Comparison of ENCODE assay signal across 8 mouse cellular contexts in genomic region chrY:1285735-1286134, GRCm38 (mm10). TPM values are rescaled to one million over a fixed set of nuclear protein-coding genes. Genes with fewer than 3 reads are reported as not detected.
DNase-seq lines count a peak whose midpoint lies in the region; ATAC-seq and TF ChIP-seq lines count a peak whose summit lies in the region.

No protein-coding gene starts in this region.

- peak overlapping the region; percentile 75 for H3K27ac ChIP-seq in heart, embryonic 13.5 days (replicated peaks)
- no peak overlapping the region for H3K27ac ChIP-seq in limb, embryonic 10.5 days
- no peak overlapping the region for H3K27ac ChIP-seq in midbrain, embryonic 11.5 days (ENCODE audit: low read depth, low read length)
- H3K27ac ChIP-seq in stomach, postnatal 0 days (replicated peaks): peak overlapping the region; percentile 74; the same call in 1 of the 2 replicates

- H3K27me3 ChIP-seq in heart, embryonic 13.5 days (replicated peaks): no peaks in the 10 kb centered on the region
- H3K27me3 ChIP-seq in limb, embryonic 10.5 days (ENCODE audit: low read depth, poor library complexity, severe bottlenecking): no peaks in the 10 kb centered on the region
- no peaks in the 10 kb centered on the region for H3K27me3 ChIP-seq in midbrain, embryonic 11.5 days (ENCODE audit: control insufficient read depth, insufficient read depth, low read length)
- H3K27me3 ChIP-seq in stomach, postnatal 0 days (ENCODE audit: control insufficient read depth, insufficient read depth, low read length): no peaks in the 10 kb centered on the region

- H3K4me2 ChIP-seq in heart, embryonic 13.5 days: peak overlapping the region; percentile 56
- H3K4me2 ChIP-seq in midbrain, embryonic 11.5 days: peak overlapping the region; percentile 35
- H3K4me2 ChIP-seq in stomach, postnatal 0 days (replicated peaks; ENCODE audit: low read depth): no peak overlapping the region; the same call in 1 of the 2 replicates

- no peaks in the 10 kb centered on the region for H3K9me3 ChIP-seq in heart, embryonic 13.5 days
- H3K9me3 ChIP-seq in limb, embryonic 10.5 days (replicated peaks): no peaks in the 10 kb centered on the region
- H3K9me3 ChIP-seq in midbrain, embryonic 11.5 days (ENCODE audit: control insufficient read depth, low read length): no peaks in the 10 kb centered on the region
- no peaks in the 10 kb centered on the region for H3K9me3 ChIP-seq in stomach, postnatal 0 days (ENCODE audit: control insufficient read depth, low read length)

- no peak for TF ChIP-seq CTCF in stomach, postnatal 0 days (IDR thresholded peaks at IDR 0.05; ENCODE audit: low read depth)

- H3K9ac ChIP-seq in heart, embryonic 13.5 days: peak overlapping the region; percentile 75
- H3K9ac ChIP-seq in midbrain, embryonic 11.5 days (ENCODE audit: low read length): peak overlapping the region; percentile 48; the same call in 1 of the 2 replicates
- H3K9ac ChIP-seq in stomach, postnatal 0 days (ENCODE audit: low read length): peak overlapping the region; percentile 47; the same call in 1 of the 2 replicates

- WGBS in heart, embryonic 13.5 days: 6% methylated on average over 11 of the region's 12 CpGs
- 8% methylated on average over 11 of the region's 12 CpGs for WGBS in limb, embryonic 10.5 days
- WGBS in midbrain, embryonic 11.5 days: 5% methylated on average over 11 of the region's 12 CpGs
- 8% methylated on average over 5 of the region's 12 CpGs for WGBS in stomach, postnatal 0 days

- H3K4me3 ChIP-seq in heart, embryonic 13.5 days: peak overlapping the region; percentile 52
- H3K4me3 ChIP-seq in limb, embryonic 10.5 days: peak overlapping the region; percentile 40
- peak overlapping the region; percentile 38 for H3K4me3 ChIP-seq in midbrain, embryonic 11.5 days (ENCODE audit: low read depth, low read length)
- peak overlapping the region; percentile 40 for H3K4me3 ChIP-seq in stomach, postnatal 0 days (ENCODE audit: low read depth, low read length)

- ATAC-seq in heart, embryonic 13.5 days (ENCODE audit: extremely low read depth, insufficient number of reproducible peaks, low FRiP score, low TSS enrichment): no peak
- peak; percentile 48; the same call in 1 of the 2 replicates for ATAC-seq in midbrain, embryonic 11.5 days (ENCODE audit: low FRiP score)
- no peak for ATAC-seq in stomach, postnatal 0 days (ENCODE audit: low FRiP score, low TSS enrichment)

- no peaks in the 10 kb centered on the region for H3K4me1 ChIP-seq in heart, embryonic 13.5 days
- H3K4me1 ChIP-seq in limb, embryonic 10.5 days: no peaks in the 10 kb centered on the region
- no peaks in the 10 kb centered on the region for H3K4me1 ChIP-seq in midbrain, embryonic 11.5 days (ENCODE audit: control insufficient read depth, insufficient read depth, low read length)
- no peaks in the 10 kb centered on the region for H3K4me1 ChIP-seq in stomach, postnatal 0 days (replicated peaks; ENCODE audit: control insufficient read depth, insufficient read depth)

- H3K36me3 ChIP-seq in heart, embryonic 13.5 days: no peaks in the 10 kb centered on the region
- H3K36me3 ChIP-seq in limb, embryonic 10.5 days: no peaks in the 10 kb centered on the region
- no peaks in the 10 kb centered on the region for H3K36me3 ChIP-seq in midbrain, embryonic 11.5 days (ENCODE audit: control insufficient read depth, insufficient read depth, low read length)
- no peaks in the 10 kb centered on the region for H3K36me3 ChIP-seq in stomach, postnatal 0 days (ENCODE audit: control insufficient read depth, insufficient read depth, low read length)

- peak; percentile 6 for DNase-seq in right cerebral cortex, adult 18-20 months
- no peak for DNase-seq in right cerebral cortex, postnatal 36 days (ENCODE audit: low spot score in 2 of 2)
- peak; percentile 19 for DNase-seq in embryo, embryonic 10.5 days (ENCODE audit: low spot score)
- DNase-seq in limb, embryonic 10.5 days (ENCODE audit: low spot score): peak; percentile 28
- peak; percentile 83 for DNase-seq in midbrain, embryonic 11.5 days (ENCODE audit: low spot score, missing footprints)
- DNase-seq in stomach, postnatal 0 days (ENCODE audit: low spot score): peak; percentile 24
- DNase-seq in gastrocnemius, adult 8-10 months (ENCODE audit: low spot score in 2 of 2): no peak

- no peak for TF ChIP-seq EP300 in stomach, postnatal 0 days (optimal IDR thresholded peaks at IDR 0.05)

RNA-seq across cellular contexts. Expression of gene Ddx3y, which starts 0.7 kb away (rescaled TPM):
- polyA plus RNA-seq in heart, embryonic 13.5 days (2015; fragmentation: Nextera tagmentation; extraction: Ambion mirVana): 16.3 and 23.2 TPM in 2 replicates
- polyA plus RNA-seq in limb, embryonic 10.5 days (2016; fragmentation: Nextera tagmentation; extraction: Ambion mirVana): 20.3 and 24.5 TPM in 2 replicates
- polyA plus RNA-seq in midbrain, embryonic 11.5 days (2014; fragmentation: Nextera tagmentation; extraction: Ambion mirVana): 13.2 and 16.8 TPM in 2 replicates
- not detected in 2 replicates for polyA plus RNA-seq in stomach, postnatal 0 days (2015; fragmentation: Nextera tagmentation; extraction: Ambion mirVana)
- total RNA-seq in gastrocnemius, adult 8-10 months (2022): 10 to 100 TPM in 2 of 4 experiments, not detected in 2; 60.2 to 69.5 TPM

RNA-seq across cellular contexts. Expression of gene Uty, which starts 40.2 kb away (rescaled TPM):
- polyA plus RNA-seq in heart, embryonic 13.5 days (2015; fragmentation: Nextera tagmentation; extraction: Ambion mirVana): 6.7 and 8.6 TPM in 2 replicates
- 15.2 and 16.4 TPM in 2 replicates for polyA plus RNA-seq in limb, embryonic 10.5 days (2016; fragmentation: Nextera tagmentation; extraction: Ambion mirVana)
- 10.7 and 12.0 TPM in 2 replicates for polyA plus RNA-seq in midbrain, embryonic 11.5 days (2014; fragmentation: Nextera tagmentation; extraction: Ambion mirVana)
- polyA plus RNA-seq in stomach, postnatal 0 days (2015; fragmentation: Nextera tagmentation; extraction: Ambion mirVana): not detected in 2 replicates
- total RNA-seq in gastrocnemius, adult 8-10 months (2022): 10 to 100 TPM in 2 of 4 experiments, not detected in 2; 11.7 to 13.9 TPM

Comparison
In these comparisons a context has a peak if more than half of its experiments do, and no peak if none do; other contexts are left out.
1. DNase-seq: peak in right cerebral cortex, adult 18-20 months (single experiment), embryo, embryonic 10.5 days (single experiment), limb, embryonic 10.5 days (single experiment), midbrain, embryonic 11.5 days (single experiment) and stomach, postnatal 0 days (single experiment); none in right cerebral cortex, postnatal 36 days (0 of 2) and gastrocnemius, adult 8-10 months (0 of 2).
2. H3K27ac ChIP-seq: peak in heart, embryonic 13.5 days (single experiment) and stomach, postnatal 0 days (single experiment); none in limb, embryonic 10.5 days (single experiment) and midbrain, embryonic 11.5 days (single experiment).
3. Peak in every context shown above with its lines, with median percentiles within 50 percentile points of each other: H3K4me3 ChIP-seq and H3K9ac ChIP-seq.